Mouse (Mus musculus) liver, adult 2 months (tissue): ENCODE measurements around the gene Trim9. TPM values are rescaled to one million over a fixed set of nuclear protein-coding genes. Genes with fewer than 3 reads are reported as not detected.

Source experiments
- DNase-seq: peaks from one replicate; pipeline ENCODE4 v3.0.0-alpha.2; 2011; ENCODE audit warnings: low read depth, low spot score; ENCODE audit errors: extremely low read depth
- H3K27ac ChIP-seq: fragments of 200-500 bp; replicated peaks from 2 replicates; pipeline ENCODE4 v1.5.1; 2012; ENCODE audit warnings: low read depth, mild to moderate bottlenecking, control low read depth, inconsistent platforms, low read length; ENCODE audit not compliant: insufficient read depth
- H3K27me3 ChIP-seq: fragments of 200-500 bp; 2 replicates; pipeline ENCODE4 v1.6.1; 2012; ENCODE audit warnings: mild to moderate bottlenecking, moderate library complexity, low read length, inconsistent platforms; ENCODE audit not compliant: control insufficient read depth, insufficient read depth
- H3K36me3 ChIP-seq: fragments of 200-500 bp; 2 replicates; pipeline ENCODE4 v1.6.1; 2012; ENCODE audit warnings: low read length, inconsistent platforms; ENCODE audit not compliant: control insufficient read depth, insufficient read depth
- H3K4me1 ChIP-seq: fragments of 200-500 bp; 2 replicates; pipeline ENCODE4 v1.6.1; 2011; ENCODE audit warnings: low read length; ENCODE audit not compliant: control insufficient read depth, insufficient read depth
- H3K4me3 ChIP-seq: fragments of 200-500 bp; 2 replicates; pipeline ENCODE4 v1.5.1; 2011; ENCODE audit warnings: low read depth, mild to moderate bottlenecking, control low read depth, low read length, moderate library complexity; ENCODE audit not compliant: insufficient read depth
- H3K79me2 ChIP-seq: fragments of 200-500 bp; 2 replicates; pipeline ENCODE4 v1.6.1; 2012; ENCODE audit warnings: inconsistent platforms, mild to moderate bottlenecking, low read length, moderate library complexity; ENCODE audit not compliant: control insufficient read depth, insufficient read depth
- H3K9ac ChIP-seq: fragments of 200-500 bp; 2 replicates; pipeline ENCODE4 v1.6.1; 2012; ENCODE audit warnings: low read depth, mild to moderate bottlenecking, control low read depth, inconsistent platforms, low read length
- CTCF ChIP-seq: fragments of 200-500 bp; IDR thresholded peaks from 2 replicates; pipeline ENCODE4 v1.5.1; 2011; ENCODE audit warnings: low read depth, low read length, control low read depth
- POLR2A ChIP-seq: fragments of 200-500 bp; IDR thresholded peaks from 2 replicates; pipeline ENCODE4 v1.6.1; 2011; ENCODE audit warnings: low read length, control low read depth; ENCODE audit not compliant: insufficient read depth; ENCODE audit errors: extremely low read depth
- WGBS: fragments of 180-500 bp; shearing (Covaris S2); methylation state at CpG from one replicate; pipeline ENCODE4 v1.1.7; 2018; 5-methylcytosine and 5-hydroxymethylcytosine counted together
- polyA plus RNA-seq: library from polyadenylated mRNA; depleted of rRNA; stranded (reverse); fragments of >200 nt; gene quantifications from 2 replicates; pipeline ENCODE4 v1.2.3, GENCODE M21; 2012; rRNA removed
- total RNA-seq: library from RNA; depleted of rRNA; stranded (reverse); fragments of >200 nt; gene quantifications from 2 replicates; pipeline ENCODE4 v1.2.3, GENCODE M21; 2014; rRNA removed

Gene Trim9
- total and polyA plus RNA-seq, 2 experiments = not detected

DNA sequence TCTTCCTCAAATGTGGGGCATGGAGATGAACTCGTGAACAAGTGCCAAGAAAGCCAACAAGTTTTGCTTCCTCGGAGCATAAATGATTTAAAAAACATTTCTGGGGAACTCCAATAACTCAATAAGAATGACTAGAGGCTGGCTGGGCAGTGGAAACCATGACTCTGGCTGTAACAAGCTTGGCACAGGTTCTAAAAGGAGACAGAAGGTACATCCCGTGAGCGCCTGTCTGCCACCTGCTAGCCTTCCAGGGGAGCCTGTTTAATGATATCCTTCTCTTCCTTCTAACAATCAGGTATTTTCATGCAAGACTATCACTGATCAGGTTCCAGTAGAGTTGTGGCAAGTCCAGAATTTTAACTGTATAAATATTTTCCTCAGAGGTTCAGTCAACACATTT is 134.9 kb downstream of the Trim9 start:
- peaks cover 62% of the 10 kb centered on the region for H3K36me3 ChIP-seq
- H3K27ac ChIP-seq = no peak overlapping the region
- peaks cover 6% of the 10 kb centered on the region; the same call in 1 of the 2 replicates for H3K4me1 ChIP-seq
- no peaks in the 10 kb centered on the region for H3K27me3 ChIP-seq
- no peaks in the 10 kb centered on the region for H3K79me2 ChIP-seq
- 54% methylated on average over 4 of the region's 4 CpGs for WGBS
- H3K4me3 ChIP-seq = no peak overlapping the region
- no peak overlapping the region for H3K9ac ChIP-seq
- no peak for DNase-seq
- no peak for TF ChIP-seq POLR2A
- no peak for TF ChIP-seq CTCF

DNA sequence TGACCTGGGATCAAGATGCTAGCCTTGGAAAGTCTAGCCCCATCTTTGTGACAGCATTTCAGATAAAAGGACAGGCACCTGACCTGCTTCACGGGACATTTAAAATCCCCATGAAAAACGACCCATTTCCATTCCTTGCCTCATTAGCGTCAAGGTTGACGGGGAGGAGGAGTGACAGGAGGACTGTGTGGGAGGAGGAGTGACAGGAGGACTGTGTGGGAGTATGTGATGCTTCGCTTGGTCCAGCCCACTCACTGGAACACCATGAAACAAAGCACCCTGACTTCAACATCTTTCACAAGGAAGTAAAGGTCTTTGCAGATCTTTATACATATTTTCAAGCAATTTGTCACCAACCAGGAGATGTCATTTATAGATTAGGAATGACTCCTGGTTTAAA is 139.2 kb downstream of the Trim9 start:
- Histone ChIP-seq H3K79me2 (no peaks in the 10 kb centered on the region), H3K27me3 (no peaks in the 10 kb centered on the region), H3K27ac (no peak overlapping the region), H3K9ac (no peak overlapping the region), H3K4me1 (0 out of 2 replicates have a peak, but pooled peaks cover 3% of the 10 kb centered on the region), H3K4me3 (no peak overlapping the region), H3K36me3 (peaks cover 60% of the 10 kb centered on the region)
- DNase-seq = no peak
- TF ChIP-seq POLR2A (no peak), CTCF (no peak)
- 74% methylated on average over 5 of the region's 5 CpGs for WGBS

DNA sequence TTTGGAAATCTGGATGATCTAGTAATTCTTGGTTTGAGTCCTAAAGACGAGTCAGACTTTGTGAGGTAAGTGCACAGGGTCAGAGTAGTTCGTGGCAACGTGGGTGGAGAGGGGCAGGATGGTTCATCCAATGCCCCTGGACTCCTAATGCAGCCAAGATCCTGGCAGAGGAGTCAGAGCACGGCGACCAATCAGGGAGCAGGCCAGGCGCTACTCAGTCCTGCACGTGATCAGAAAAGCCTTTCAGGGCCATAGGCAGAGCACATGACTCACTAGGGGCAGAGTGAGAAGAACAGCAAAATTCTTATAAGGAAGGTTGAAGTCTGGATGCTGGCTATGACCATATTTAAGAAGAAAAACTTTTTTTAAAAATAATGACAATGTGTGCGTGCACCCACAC is 143.0 kb downstream of the Trim9 start:
- TF ChIP-seq POLR2A (no peak), CTCF (no peak)
- peaks cover 76% of the 10 kb centered on the region for H3K36me3 ChIP-seq
- no peak overlapping the region for H3K4me3 ChIP-seq
- no peaks in the 10 kb centered on the region; the same call in 1 of the 2 replicates for H3K4me1 ChIP-seq
- 51% methylated on average over 8 of the region's 8 CpGs for WGBS
- H3K27ac ChIP-seq = no peak overlapping the region
- H3K79me2 ChIP-seq = no peaks in the 10 kb centered on the region
- H3K27me3 ChIP-seq = no peaks in the 10 kb centered on the region
- no peak overlapping the region for H3K9ac ChIP-seq
- no peak for DNase-seq

DNA sequence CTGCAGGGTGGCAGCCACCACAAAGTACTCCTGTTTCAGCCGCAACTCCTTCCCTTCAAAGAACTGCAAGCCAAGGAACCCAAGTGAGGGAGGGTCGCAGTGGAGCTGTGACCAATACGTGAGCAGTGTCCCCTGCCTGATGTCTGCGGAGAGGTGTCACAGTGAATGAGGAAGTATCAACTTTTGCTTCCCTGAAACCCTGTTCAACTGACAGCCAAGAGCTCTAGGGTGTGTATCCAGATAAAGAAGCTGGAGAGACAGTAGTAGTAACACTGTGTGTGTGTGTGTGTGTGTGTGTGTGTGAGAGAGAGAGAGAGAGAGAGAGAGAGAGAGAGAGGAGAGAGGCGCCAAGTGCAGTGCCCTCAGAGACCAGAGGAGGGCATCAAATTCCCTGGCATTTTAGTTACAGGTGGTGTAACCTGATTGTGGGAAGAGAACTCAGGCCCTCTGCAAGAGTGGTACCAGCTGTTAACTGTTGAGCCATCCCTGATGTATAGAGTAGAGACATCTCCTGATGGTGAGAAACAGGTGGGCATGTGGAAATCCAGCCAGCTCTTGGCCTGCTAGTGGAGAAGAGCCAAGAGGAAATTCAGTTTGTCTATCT is 145.4 kb downstream of the Trim9 start:
- H3K79me2 ChIP-seq = no peaks in the 10 kb centered on the region
- H3K27me3 ChIP-seq = no peaks in the 10 kb centered on the region
- H3K9ac ChIP-seq = no peak overlapping the region
- 85% methylated on average over 5 of the region's 5 CpGs for WGBS
- peak; percentile 17; the same call in 1 of the 2 replicates for TF ChIP-seq CTCF
- no peak for TF ChIP-seq POLR2A
- peaks cover 73% of the 10 kb centered on the region for H3K36me3 ChIP-seq
- peaks cover 5% of the 10 kb centered on the region for H3K4me1 ChIP-seq
- no peak overlapping the region for H3K4me3 ChIP-seq
- H3K27ac ChIP-seq = no peak overlapping the region
- no peak for DNase-seq

DNA sequence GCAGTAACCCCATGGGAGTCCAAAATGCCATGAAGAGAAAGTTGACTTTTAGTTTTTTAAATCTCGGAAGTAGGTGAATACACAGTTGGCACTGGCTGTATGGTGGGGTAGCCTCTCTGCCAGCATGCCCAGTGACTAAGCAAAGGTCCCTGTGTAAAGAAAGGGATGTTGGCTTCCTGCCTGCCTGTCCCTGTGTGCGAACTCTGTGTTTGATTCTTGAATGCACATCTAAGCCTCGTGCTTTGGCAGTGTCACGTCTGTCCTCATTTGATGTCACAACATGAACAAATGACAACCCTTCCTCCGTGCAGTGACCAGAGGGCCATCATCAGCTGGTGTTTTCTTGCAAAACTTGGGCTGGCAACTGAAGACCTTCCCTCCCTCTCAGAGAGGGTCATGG is 151.1 kb downstream of the Trim9 start:
- peak overlapping the region; percentile 35; the same call in 1 of the 2 replicates for H3K27ac ChIP-seq
- H3K9ac ChIP-seq = no peak overlapping the region
- WGBS = 18% methylated on average over 5 of the region's 5 CpGs
- H3K36me3 ChIP-seq = peaks cover 75% of the 10 kb centered on the region
- no peaks in the 10 kb centered on the region for H3K27me3 ChIP-seq
- TF ChIP-seq CTCF (no peak), POLR2A (no peak)
- no peaks in the 10 kb centered on the region for H3K79me2 ChIP-seq
- peaks cover 11% of the 10 kb centered on the region for H3K4me1 ChIP-seq
- no peak overlapping the region for H3K4me3 ChIP-seq
- peak; percentile 96 for DNase-seq

DNA sequence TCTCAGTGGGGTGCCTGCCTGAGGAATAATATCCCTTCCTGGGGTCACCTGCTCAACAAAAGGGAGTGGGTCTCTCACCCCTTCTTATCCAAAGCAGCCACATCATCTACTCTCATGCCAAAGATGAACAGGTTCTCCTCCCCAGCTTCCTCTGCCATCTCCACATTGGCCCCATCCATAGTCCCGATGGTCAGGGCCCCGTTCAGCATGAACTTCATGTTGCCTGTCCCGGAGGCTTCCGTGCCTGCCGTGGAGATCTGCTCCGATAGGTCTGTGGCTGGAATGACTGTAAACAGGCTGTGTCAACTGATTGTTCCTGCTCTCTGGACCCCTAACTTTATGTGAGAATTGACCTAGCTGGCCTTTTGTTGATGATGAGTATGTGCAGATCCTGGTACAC is 152.0 kb downstream of the Trim9 start:
- H3K27me3 ChIP-seq = no peaks in the 10 kb centered on the region
- no peak overlapping the region for H3K4me3 ChIP-seq
- peaks cover 77% of the 10 kb centered on the region for H3K36me3 ChIP-seq
- no peak overlapping the region for H3K27ac ChIP-seq
- H3K4me1 ChIP-seq = peaks cover 11% of the 10 kb centered on the region
- 94% methylated on average over 6 of the region's 6 CpGs for WGBS
- H3K9ac ChIP-seq = no peak overlapping the region
- no peaks in the 10 kb centered on the region for H3K79me2 ChIP-seq
- DNase-seq = no peak
- TF ChIP-seq CTCF = no peak
- TF ChIP-seq POLR2A = no peak

Other genes starting within 250 kb of the Trim9 start
- gene Nin, start 233.9 kb downstream of the Trim9 start, total RNA-seq = 2.1 and 2.9 TPM in 2 replicates
- gene Nin, start 233.9 kb downstream of the Trim9 start, polyA plus RNA-seq = 0.51 and 1.1 TPM in 2 replicates
- gene Abhd12b, start 193.5 kb downstream of the Trim9 start, total RNA-seq = not detected in 2 replicates
- not detected in 2 replicates for gene Abhd12b, start 193.5 kb downstream of the Trim9 start, polyA plus RNA-seq
- 290 and 428 TPM in 2 replicates for gene Pygl, start 116.1 kb downstream of the Trim9 start, total RNA-seq
- gene Pygl, start 116.1 kb downstream of the Trim9 start, polyA plus RNA-seq = 281 and 298 TPM in 2 replicates
- gene Tmx1, start 105.5 kb upstream of the Trim9 start, total RNA-seq = 33.8 and 41.9 TPM in 2 replicates
- 6.5 and 7.0 TPM in 2 replicates for gene Tmx1, start 105.5 kb upstream of the Trim9 start, polyA plus RNA-seq